Mouse (Mus musculus) liver, embryonic 14.5 days (tissue): Measurements from ENCODE around the gene Lmx1a.

Source experiments
- CTCF ChIP-seq: IDR thresholded peaks from 2 replicates; pipeline ENCODE4 v1.5.1; 2016; ENCODE audit warnings: antibody characterized with exemption, low read depth, control low read depth
- EP300 ChIP-seq: IDR thresholded peaks from 2 replicates; pipeline ENCODE4 v1.6.1; 2016; ENCODE audit warnings: antibody characterized with exemption, low read depth

DNA sequence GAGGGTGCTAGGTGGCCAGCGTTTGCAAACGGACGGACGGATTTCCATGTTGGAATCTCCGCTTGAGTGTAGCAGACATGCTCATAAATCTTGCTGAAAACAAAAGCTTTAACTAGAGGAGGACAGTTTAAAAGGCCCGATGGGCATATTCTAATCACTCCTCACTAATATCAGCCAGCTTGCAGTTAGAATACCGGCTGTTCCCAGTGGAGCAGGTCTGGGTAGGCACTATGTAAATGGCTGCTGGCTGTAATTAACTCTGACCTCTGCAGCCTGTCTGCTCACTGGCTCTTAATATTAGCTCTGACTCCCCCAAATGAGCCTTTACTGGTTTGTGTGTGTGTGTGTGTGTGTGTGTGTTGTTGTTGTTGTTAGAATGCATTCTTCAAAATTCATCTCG, 69.2 kb downstream of the Lmx1a start:
- no peak for TF ChIP-seq EP300
- TF ChIP-seq CTCF = no peak
